9 mouse cellular contexts compared by ENCODE assay signal in genomic region chr12:49382565-49383520, GRCm38 (mm10). TPM values are rescaled to one million over a fixed set of nuclear protein-coding genes. Genes with fewer than 3 reads are reported as not detected.
DNase-seq lines count a peak whose midpoint lies in the region; ATAC-seq and TF ChIP-seq lines count a peak whose summit lies in the region.
"Had no signal": no experiment of that assay in that cellular context is flagged by ENCODE, and none has a peak within 500 bp of the region (broad histone marks: within the 10 kb centered on the region; RNA-seq: fewer than 3 reads in every experiment).

TSS of gene Foxg1 (plus strand) at chr12:49382660.

- H3K4me3 ChIP-seq in heart, embryonic 15.5 days: peak within 1 kb of the TSS; percentile 39
- H3K4me3 ChIP-seq in bone marrow macrophage, adult 2 months (ENCODE audit: insufficient read depth, low read length): peak within 1 kb of the TSS; percentile 5; the same call in 1 of the 2 replicates
- H3K4me3 ChIP-seq in hindbrain, embryonic 11.5 days (ENCODE audit: low read depth, low read length): peak within 1 kb of the TSS; percentile 34
- peak within 1 kb of the TSS; percentile 41 for H3K4me3 ChIP-seq in limb, embryonic 13.5 days

- TF ChIP-seq CTCF in bone marrow macrophage, adult 2 months (IDR thresholded peaks at IDR 0.05; ENCODE audit: low read depth, low read length): no peak

- 0 out of 2 replicates have a peak, but pooled peaks have one; percentile 10 for ATAC-seq in heart, embryonic 15.5 days (replicated peaks; ENCODE audit: insufficient number of reproducible peaks, insufficient read depth, low FRiP score, low read depth)
- ATAC-seq in hindbrain, embryonic 11.5 days (ENCODE audit: low FRiP score): peak; percentile 59
- ATAC-seq in limb, embryonic 13.5 days (ENCODE audit: low FRiP score, low read depth): peak; percentile 20; the same call in 1 of the 2 replicates

- DNase-seq in heart, postnatal 4 days: no peak
- peak; percentile 69 for DNase-seq in hindbrain, embryonic 11.5 days (ENCODE audit: low spot score)
- DNase-seq in right cerebral cortex, postnatal 4 days: peak; percentile 57
- DNase-seq in thymus, postnatal 14 days: no peak
- no peak for DNase-seq in thymus, postnatal 25 days

- peaks cover 15% of the 10 kb centered on the region for H3K4me1 ChIP-seq in heart, embryonic 15.5 days (replicated peaks)
- H3K4me1 ChIP-seq in bone marrow macrophage, adult 2 months (ENCODE audit: control insufficient read depth, insufficient read depth, low read length): no peaks in the 10 kb centered on the region
- H3K4me1 ChIP-seq in hindbrain, embryonic 11.5 days (replicated peaks; ENCODE audit: control insufficient read depth, insufficient read depth, low read length): peaks cover 5% of the 10 kb centered on the region; the same call in 1 of the 2 replicates
- H3K4me1 ChIP-seq in limb, embryonic 13.5 days: peaks cover 7% of the 10 kb centered on the region; the same call in 1 of the 2 replicates

- no peak for TF ChIP-seq POLR2A in bone marrow macrophage, adult 2 months (IDR thresholded peaks at IDR 0.05; ENCODE audit: borderline replicate concordance, low read depth, low read length)

- H3K4me2 ChIP-seq in heart, embryonic 15.5 days: peak within 1 kb of the TSS; percentile 51
- peak within 1 kb of the TSS; percentile 45 for H3K4me2 ChIP-seq in hindbrain, embryonic 11.5 days (replicated peaks; ENCODE audit: low read depth, low read length)
- H3K4me2 ChIP-seq in limb, embryonic 13.5 days (replicated peaks): peak within 1 kb of the TSS; percentile 62

- no peak within 1 kb of the TSS for H3K27ac ChIP-seq in heart, embryonic 15.5 days
- no peak within 1 kb of the TSS for H3K27ac ChIP-seq in bone marrow macrophage, adult 2 months (ENCODE audit: insufficient read depth, low read depth, low read length)
- no peak within 1 kb of the TSS for H3K27ac ChIP-seq in hindbrain, embryonic 11.5 days (ENCODE audit: low read depth, low read length)
- no peak within 1 kb of the TSS for H3K27ac ChIP-seq in limb, embryonic 13.5 days

- H3K27me3 ChIP-seq in heart, embryonic 15.5 days: peaks cover 89% of the 10 kb centered on the region
- peaks cover 82% of the 10 kb centered on the region for H3K27me3 ChIP-seq in hindbrain, embryonic 11.5 days (ENCODE audit: control insufficient read depth, insufficient read depth, low read length)
- H3K27me3 ChIP-seq in limb, embryonic 13.5 days: peaks cover 87% of the 10 kb centered on the region

- no peak within 1 kb of the TSS for H3K9ac ChIP-seq in heart, embryonic 15.5 days
- no peak within 1 kb of the TSS for H3K9ac ChIP-seq in hindbrain, embryonic 11.5 days (ENCODE audit: low read depth, low read length)
- H3K9ac ChIP-seq in limb, embryonic 13.5 days: no peak within 1 kb of the TSS

- 1% methylated on average over 60 of the region's 61 CpGs for WGBS in heart, embryonic 15.5 days
- under 1% methylated on average over 53 of the region's 61 CpGs for WGBS in hindbrain, embryonic 11.5 days
- WGBS in limb, embryonic 13.5 days: under 1% methylated on average over 48 of the region's 61 CpGs

- H3K36me3 ChIP-seq in heart, embryonic 15.5 days: no peaks in the 10 kb centered on the region
- H3K36me3 ChIP-seq in hindbrain, embryonic 11.5 days (ENCODE audit: control insufficient read depth, insufficient read depth, low read length): no peaks in the 10 kb centered on the region
- H3K36me3 ChIP-seq in limb, embryonic 13.5 days: no peaks in the 10 kb centered on the region

- H3K9me3 ChIP-seq in heart, embryonic 15.5 days (replicated peaks): peaks cover 6% of the 10 kb centered on the region; the same call in 1 of the 2 replicates
- no peaks in the 10 kb centered on the region for H3K9me3 ChIP-seq in hindbrain, embryonic 11.5 days (ENCODE audit: control insufficient read depth, low read length)
- H3K9me3 ChIP-seq in limb, embryonic 13.5 days: 0 out of 2 replicates have a peak, but pooled peaks cover 3% of the 10 kb centered on the region

RNA-seq across cellular contexts. Expression of gene Foxg1, which starts in this region (rescaled TPM):
- polyA plus RNA-seq in heart, embryonic 15.5 days (2015; fragmentation: Nextera tagmentation; extraction: Ambion mirVana): 0.51 TPM in 1 of 2 replicates, not detected in the other
- total RNA-seq in heart, postnatal 4 days (2021): under 1 TPM in 1 of 2 experiments, not detected in 1; 0.12 TPM
- not detected in 2 replicates for polyA plus RNA-seq in bone marrow macrophage, adult 2 months (2012; ENCODE audit: insufficient read depth, insufficient read length, missing spikeins)
- polyA plus RNA-seq in hindbrain, embryonic 11.5 days (2014; fragmentation: Nextera tagmentation; extraction: Ambion mirVana): 0.39 and 0.49 TPM in 2 replicates
- not detected in 2 replicates for polyA plus RNA-seq in limb, embryonic 13.5 days (2015; fragmentation: Nextera tagmentation; extraction: Ambion mirVana)
- polyA plus RNA-seq: large intestine, adult 2 months had no signal

Comparison
In these comparisons a context has a peak if more than half of its experiments do, and no peak if none do; other contexts are left out.
1. Peak in ATAC-seq, H3K4me3 ChIP-seq and H3K4me2 ChIP-seq in heart, embryonic 15.5 days; RNA of the gene not detected or under 1 TPM.
2. Peak in DNase-seq, ATAC-seq, H3K4me3 ChIP-seq and H3K4me2 ChIP-seq in hindbrain, embryonic 11.5 days; RNA of the gene not detected or under 1 TPM.
3. Peak in ATAC-seq, H3K4me3 ChIP-seq and H3K4me2 ChIP-seq in limb, embryonic 13.5 days; RNA of the gene not detected or under 1 TPM.